Mouse (Mus musculus) embryonic facial prominence, embryonic 11.5 days (tissue): ENCODE measurements around the gene Gm14226. TPM values are rescaled to one million over a fixed set of nuclear protein-coding genes. Genes with fewer than 3 reads are reported as not detected.
A peak's percentile ranks its signal among the peaks of the same experiment; 100 is the strongest.

Experiments
- ATAC-seq: fragments of 200-750 bp; cut with Nextera tagmentation; replicated peaks from 2 replicates; pipeline ENCODE4 v1.8.0; 2017; ENCODE audit warnings: low read depth; ENCODE audit not compliant: insufficient number of reproducible peaks, low FRiP score, low TSS enrichment
- DNase-seq: peaks from one replicate; pipeline ENCODE4 v3.0.0-alpha.2; 2015; ENCODE audit warnings: low spot score
- H3K27ac ChIP-seq: fragments of 300-500 bp; sonication (generic); replicated peaks from 2 replicates; pipeline ENCODE4 v1.5.1; 2014; ENCODE audit warnings: mild to moderate bottlenecking, low read depth, low read length, control low read depth
- H3K27me3 ChIP-seq: fragments of 300-500 bp; sonication (generic); 2 replicates; pipeline ENCODE4 v1.6.1; 2014; ENCODE audit warnings: mild to moderate bottlenecking, low read length, moderate library complexity, mixed read lengths; ENCODE audit not compliant: control insufficient read depth, insufficient read depth
- H3K36me3 ChIP-seq: fragments of 300-500 bp; sonication (generic); replicated peaks from 2 replicates; pipeline ENCODE4 v1.6.1; 2014; ENCODE audit warnings: low read depth, mild to moderate bottlenecking, low read length, moderate library complexity, mixed read lengths; ENCODE audit not compliant: control insufficient read depth, insufficient read depth
- H3K4me1 ChIP-seq: fragments of 300-500 bp; sonication (generic); 2 replicates; pipeline ENCODE4 v1.6.1; 2014; ENCODE audit warnings: low read length, mixed read lengths; ENCODE audit not compliant: control insufficient read depth, insufficient read depth
- H3K4me2 ChIP-seq: fragments of 300-500 bp; sonication (generic); 2 replicates; pipeline ENCODE4 v1.6.1; 2014; ENCODE audit warnings: low read depth, mild to moderate bottlenecking, control low read depth, low read length, moderate library complexity
- H3K4me3 ChIP-seq: fragments of 300-500 bp; sonication (generic); 2 replicates; pipeline ENCODE4 v1.5.1; 2014; ENCODE audit warnings: low read depth, low read length, control low read depth
- H3K9ac ChIP-seq: fragments of 300-500 bp; sonication (generic); replicated peaks from 2 replicates; pipeline ENCODE4 v1.6.1; 2014; ENCODE audit warnings: mild to moderate bottlenecking, control low read depth, low read length
- H3K9me3 ChIP-seq: fragments of 300-500 bp; sonication (generic); replicated peaks from 2 replicates; pipeline ENCODE4 v1.6.1; 2016; ENCODE audit warnings: mild to moderate bottlenecking, low read length, inconsistent platforms, mixed read lengths; ENCODE audit not compliant: control insufficient read depth
- WGBS: fragments of 180-500 bp; shearing (Covaris S2); extraction: QIAGEN DNeasy Blood & Tissue Kit; methylation state at CpG from one replicate; pipeline ENCODE4 v1.1.7; 2014; 5-methylcytosine and 5-hydroxymethylcytosine counted together
- polyA plus RNA-seq: library from polyadenylated mRNA; unstranded; fragments of >200 nt; fragmentation: Nextera tagmentation; extraction: Ambion mirVana; gene quantifications from 2 replicates; pipeline ENCODE4 v1.2.1, GENCODE M21; 2014

Gene Gm14226
- polyA plus RNA-seq, 1 experiment from 2014 or later = 3.7 TPM

DNA sequence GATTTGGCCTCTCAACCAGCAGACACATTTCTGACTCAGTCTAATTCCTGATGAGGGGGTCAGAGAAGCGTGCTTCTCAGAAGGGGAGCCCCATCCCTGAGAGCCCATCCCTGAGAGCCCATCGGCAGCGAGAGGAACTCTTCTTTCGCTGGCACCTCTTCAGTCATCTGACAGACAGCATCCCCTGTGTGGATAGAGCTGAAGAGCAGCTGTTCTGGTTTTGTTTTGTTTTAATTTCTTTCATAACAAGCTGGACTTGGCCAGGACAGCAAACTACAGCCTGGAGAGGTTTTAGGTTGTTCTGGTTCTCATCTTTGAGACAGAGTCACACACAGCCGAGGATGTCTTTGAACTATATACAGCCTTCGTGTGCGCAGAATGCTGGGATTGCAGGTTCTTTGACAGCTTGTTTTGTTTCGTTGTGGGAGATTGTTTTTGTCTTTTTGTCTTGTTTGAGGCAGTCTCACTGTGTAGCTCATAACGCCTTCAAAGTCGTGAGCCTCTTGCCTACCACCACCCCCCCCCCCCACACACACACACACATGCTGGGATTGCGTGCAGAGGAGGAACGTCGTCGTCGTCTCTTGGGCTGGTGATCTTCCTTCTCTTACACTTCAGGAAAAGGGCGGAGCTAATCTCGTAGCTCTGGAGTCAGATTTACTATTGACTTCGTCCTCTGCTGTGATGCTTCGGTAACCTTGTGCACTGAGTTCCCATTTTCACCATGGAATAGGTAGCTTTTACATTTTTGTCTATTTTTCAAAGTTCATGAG, 15.1 kb downstream of the Gm14226 start:
- Histone ChIP-seq H3K27me3 (no peaks in the 10 kb centered on the region), H3K9me3 (no peaks in the 10 kb centered on the region), H3K4me2 (no peak overlapping the region), H3K4me1 (no peaks in the 10 kb centered on the region), H3K27ac (no peak overlapping the region), H3K36me3 (no peaks in the 10 kb centered on the region), H3K9ac (no peak overlapping the region), H3K4me3 (no peak overlapping the region)
- DNase-seq (no peak), ATAC-seq (no peak)
- WGBS = 45% methylated on average over 19 of the region's 19 CpGs

DNA sequence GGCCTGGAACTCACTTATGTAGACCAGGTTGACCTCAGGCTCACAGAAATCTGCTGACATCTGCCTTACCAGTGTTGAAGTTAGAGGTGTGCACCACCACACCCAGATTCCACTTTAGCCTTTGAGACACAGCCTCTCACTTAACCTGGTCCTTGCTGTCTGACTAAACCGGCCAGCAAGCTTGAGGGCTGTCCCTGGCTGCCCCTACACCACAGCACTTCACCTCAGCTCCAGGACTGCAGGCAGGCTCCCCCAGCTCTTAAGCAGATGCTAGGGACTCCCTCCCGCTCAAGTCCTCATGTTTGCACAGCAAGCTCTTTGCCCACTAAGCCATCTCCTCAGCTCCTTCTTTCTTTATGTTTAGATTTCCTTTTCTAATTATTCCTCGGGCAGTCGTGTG, 21.9 kb downstream of the Gm14226 start:
- DNase-seq (no peak), ATAC-seq (no peak)
- H3K4me2 ChIP-seq = no peak overlapping the region
- WGBS = 56% methylated on average over 4 of the region's 4 CpGs
- H3K4me1 ChIP-seq = no peaks in the 10 kb centered on the region
- no peak overlapping the region for H3K9ac ChIP-seq
- no peaks in the 10 kb centered on the region for H3K27me3 ChIP-seq
- no peak overlapping the region for H3K4me3 ChIP-seq
- no peak overlapping the region for H3K27ac ChIP-seq
- H3K9me3 ChIP-seq = no peaks in the 10 kb centered on the region
- no peaks in the 10 kb centered on the region for H3K36me3 ChIP-seq

DNA sequence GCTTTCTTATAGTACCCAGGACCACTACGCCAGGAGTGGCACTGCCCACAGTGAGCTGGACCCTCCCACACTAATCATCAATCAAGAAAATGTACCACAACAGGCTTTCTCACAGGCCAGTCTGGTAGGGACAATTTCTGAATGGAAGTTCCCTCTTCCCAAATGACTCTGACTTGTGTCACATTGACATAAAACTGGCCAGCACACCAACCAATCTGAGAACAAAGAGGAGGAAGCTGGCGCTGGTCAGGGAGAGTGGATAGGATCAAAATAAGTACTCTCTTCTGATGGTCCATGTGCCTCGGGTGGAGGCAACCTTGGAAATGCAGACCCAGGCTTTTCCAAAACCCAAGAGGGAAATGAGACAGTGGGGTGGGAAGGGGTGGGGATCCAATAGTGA, 26.5 kb downstream of the Gm14226 start:
- DNase-seq = no peak
- no peak overlapping the region for H3K27ac ChIP-seq
- H3K9ac ChIP-seq = no peak overlapping the region
- WGBS = 83% methylated on average over 3 of the region's 3 CpGs
- H3K9me3 ChIP-seq = no peaks in the 10 kb centered on the region
- no peaks in the 10 kb centered on the region; the same call in 1 of the 2 replicates for H3K4me1 ChIP-seq
- H3K4me2 ChIP-seq = no peak overlapping the region
- no peak overlapping the region for H3K4me3 ChIP-seq
- no peaks in the 10 kb centered on the region for H3K36me3 ChIP-seq
- H3K27me3 ChIP-seq = no peaks in the 10 kb centered on the region
- ATAC-seq = no peak

DNA sequence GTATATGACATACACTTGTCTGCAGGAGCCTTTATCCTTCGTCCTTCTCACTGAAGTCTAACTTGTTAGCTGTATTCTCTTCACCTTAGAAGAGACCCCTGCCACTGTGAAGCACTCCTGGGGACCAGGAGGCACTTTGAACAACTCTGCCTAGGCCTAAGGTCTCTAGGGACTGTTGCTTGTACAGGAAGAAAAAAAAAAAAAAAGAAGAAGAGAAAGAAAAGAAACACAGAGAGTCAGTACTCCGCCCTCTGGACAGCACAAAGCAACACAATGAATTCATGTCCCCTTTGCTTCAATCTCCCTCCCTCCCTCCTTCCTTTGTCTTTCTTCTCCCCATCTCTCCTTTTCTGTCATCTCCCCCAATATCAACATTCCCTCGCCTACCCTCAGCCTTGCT, 27.0 kb downstream of the Gm14226 start:
- no peak overlapping the region for H3K4me3 ChIP-seq
- DNase-seq = no peak
- H3K9ac ChIP-seq = no peak overlapping the region
- no peaks in the 10 kb centered on the region for H3K36me3 ChIP-seq
- no peaks in the 10 kb centered on the region; the same call in 1 of the 2 replicates for H3K4me1 ChIP-seq
- no peak overlapping the region for H3K4me2 ChIP-seq
- H3K27ac ChIP-seq = no peak overlapping the region
- H3K27me3 ChIP-seq = no peaks in the 10 kb centered on the region
- ATAC-seq = no peak
- 77% methylated on average over 3 of the region's 3 CpGs for WGBS
- no peaks in the 10 kb centered on the region for H3K9me3 ChIP-seq

DNA sequence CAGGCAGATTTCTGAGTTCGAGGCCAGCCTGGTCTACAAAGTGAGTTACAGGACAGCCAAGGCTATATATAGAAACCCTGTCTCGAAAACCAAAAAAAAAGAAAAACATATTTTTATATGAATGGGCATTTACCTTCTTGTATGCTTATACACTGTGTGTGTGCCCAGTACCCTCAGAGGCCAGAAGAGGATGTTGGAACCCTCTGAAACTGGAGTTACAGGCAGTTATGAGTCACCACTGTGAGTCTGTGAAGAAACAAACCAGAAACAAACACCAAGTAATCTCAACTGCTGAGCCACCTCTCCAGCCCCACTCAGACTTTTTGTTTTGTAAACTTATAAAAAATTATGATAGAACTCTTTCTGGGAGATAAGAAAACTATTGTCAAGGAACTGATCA, 28.7 kb downstream of the Gm14226 start:
- H3K27ac ChIP-seq = no peak overlapping the region
- no peak overlapping the region for H3K4me2 ChIP-seq
- no peaks in the 10 kb centered on the region for H3K9me3 ChIP-seq
- H3K4me1 ChIP-seq = no peaks in the 10 kb centered on the region; the same call in 1 of the 2 replicates
- 94% methylated on average over 2 of the region's 2 CpGs for WGBS
- no peaks in the 10 kb centered on the region for H3K36me3 ChIP-seq
- no peak for DNase-seq
- H3K9ac ChIP-seq = no peak overlapping the region
- ATAC-seq = no peak
- no peak overlapping the region for H3K4me3 ChIP-seq
- no peaks in the 10 kb centered on the region for H3K27me3 ChIP-seq

DNA sequence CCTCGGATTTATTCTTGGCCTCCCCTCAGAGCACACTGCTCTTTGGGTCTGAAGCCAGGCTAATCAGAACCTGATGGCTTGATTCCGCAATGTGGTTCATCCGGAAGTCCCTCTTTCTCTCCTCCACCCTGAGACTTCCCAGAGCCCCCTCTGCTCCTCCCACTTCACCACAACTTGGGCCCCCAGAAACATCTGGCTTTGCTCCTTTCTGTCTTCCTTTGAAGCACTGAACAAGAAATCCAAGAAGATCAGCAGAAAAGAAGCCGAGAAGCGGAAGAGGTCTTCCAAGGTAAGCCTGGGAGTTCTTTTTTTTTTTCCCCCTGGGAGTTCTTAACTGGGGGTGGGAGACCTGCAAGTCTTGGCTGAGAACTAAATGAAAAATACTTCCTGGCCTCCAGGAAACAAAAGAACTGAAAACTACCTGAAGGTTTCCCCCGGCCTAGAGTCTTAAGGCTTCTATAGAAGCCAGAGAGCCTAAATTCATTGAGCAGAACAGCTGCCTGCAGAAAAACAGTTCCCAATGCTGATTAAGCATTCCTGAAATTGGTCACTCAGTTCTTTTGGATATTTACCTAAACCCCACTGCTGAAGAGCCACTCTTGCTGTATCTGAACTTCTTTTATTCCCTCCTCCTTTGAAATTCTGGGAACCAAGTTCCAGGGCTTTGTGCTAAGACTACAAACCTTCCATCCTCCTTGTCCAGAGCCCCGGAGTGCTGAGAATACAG, 29.5 kb downstream of the Gm14226 start:
- peak overlapping the region; percentile 54; the same call in 1 of the 2 replicates for H3K27ac ChIP-seq
- no peak overlapping the region for H3K4me3 ChIP-seq
- H3K9ac ChIP-seq = no peak overlapping the region; the same call in 1 of the 2 replicates
- no peaks in the 10 kb centered on the region for H3K27me3 ChIP-seq
- DNase-seq (peak; percentile 85), ATAC-seq (no peak)
- no peaks in the 10 kb centered on the region for H3K36me3 ChIP-seq
- WGBS = 40% methylated on average over 7 of the region's 7 CpGs
- H3K9me3 ChIP-seq = no peaks in the 10 kb centered on the region
- peak overlapping the region; percentile 17; the same call in 1 of the 2 replicates for H3K4me2 ChIP-seq
- no peaks in the 10 kb centered on the region; the same call in 1 of the 2 replicates for H3K4me1 ChIP-seq

DNA sequence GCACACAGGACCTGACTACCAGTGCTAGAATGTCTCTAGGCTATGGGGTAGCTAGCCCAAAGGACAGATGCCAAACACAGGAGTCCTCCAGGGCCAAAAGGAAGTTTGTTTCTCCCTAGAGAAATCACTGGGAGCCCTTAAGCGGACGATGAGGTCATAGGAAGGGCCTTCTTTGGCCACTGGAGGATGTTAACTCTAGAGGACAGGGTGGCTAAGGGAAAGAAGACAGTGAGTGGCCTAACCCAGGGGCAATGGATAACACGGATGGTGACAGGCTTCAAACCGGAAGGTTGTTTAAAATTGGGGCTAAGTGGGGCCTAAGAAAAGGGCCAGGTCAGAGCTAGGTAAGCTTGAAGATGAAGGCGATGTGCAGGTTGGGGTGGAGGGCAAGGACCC, 32.0 kb downstream of the Gm14226 start:
- Histone ChIP-seq H3K4me2 (peak overlapping the region; percentile 76), H3K27ac (no peak overlapping the region), H3K36me3 (no peaks in the 10 kb centered on the region), H3K9me3 (no peaks in the 10 kb centered on the region), H3K27me3 (no peaks in the 10 kb centered on the region), H3K4me3 (peak overlapping the region; percentile 42), H3K9ac (peak overlapping the region; percentile 53), H3K4me1 (no peaks in the 10 kb centered on the region; the same call in 1 of the 2 replicates)
- no peak for ATAC-seq
- no peak for DNase-seq
- WGBS = 24% methylated on average over 5 of the region's 5 CpGs
